Comparison of ENCODE assay signal across 11 mouse cellular contexts in the genomic region with DNA sequence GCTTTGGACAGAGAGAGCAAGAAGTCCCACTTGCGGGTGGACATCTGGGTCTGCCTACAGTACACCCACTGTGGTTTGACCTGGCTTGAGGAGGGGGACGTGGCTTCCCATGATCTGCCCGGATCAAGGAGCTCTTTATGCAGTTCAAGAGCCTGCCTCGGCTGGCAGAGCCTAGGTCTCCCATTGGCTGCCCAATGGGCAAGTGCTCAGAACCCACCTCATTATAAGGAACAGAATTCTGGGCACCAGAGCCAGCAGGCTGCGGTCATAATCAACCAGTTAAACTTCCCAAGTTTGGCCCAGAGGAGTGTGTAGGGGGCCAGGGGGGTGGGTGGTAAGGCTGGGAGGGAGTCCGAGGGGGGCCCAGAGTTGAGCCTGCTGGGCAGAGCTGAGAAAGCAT. TPM values are rescaled to one million over a fixed set of nuclear protein-coding genes. Genes with fewer than 3 reads are reported as not detected.
A peak's percentile ranks its signal among the peaks of the same experiment; 100 is the strongest.
DNase-seq lines count a peak whose midpoint lies in the region; ATAC-seq and TF ChIP-seq lines count a peak whose summit lies in the region.
"Had no signal": no experiment of that assay in that cellular context is flagged by ENCODE, and none has a peak within 500 bp of the region (broad histone marks: within the 10 kb centered on the region; RNA-seq: fewer than 3 reads in every experiment).

No protein-coding gene starts in this region.

- no peaks in the 10 kb centered on the region for H3K79me2 ChIP-seq in heart, adult 2 months (replicated peaks; ENCODE audit: control insufficient read depth, insufficient read depth, low read length)

- H3K36me3 ChIP-seq in heart, embryonic 10.5 days: 0 out of 2 replicates have a peak, but pooled peaks cover 3% of the 10 kb centered on the region
- no peaks in the 10 kb centered on the region for H3K36me3 ChIP-seq in heart, adult 2 months (ENCODE audit: control insufficient read depth, insufficient read depth, low read length)
- H3K36me3 ChIP-seq in megakaryocyte, embryonic 14.5 days (replicated peaks; ENCODE audit: low read length): peaks cover 94% of the 10 kb centered on the region
- no peaks in the 10 kb centered on the region for H3K36me3 ChIP-seq in midbrain, embryonic 15.5 days (replicated peaks)

- peak overlapping the region; percentile 84; the same call in 1 of the 2 replicates for H3K27ac ChIP-seq in heart, embryonic 10.5 days
- H3K27ac ChIP-seq in heart, adult 2 months: no peak overlapping the region
- no peak overlapping the region for H3K27ac ChIP-seq in midbrain, embryonic 15.5 days

- TF ChIP-seq CTCF in heart, adult 2 months (IDR thresholded peaks at IDR 0.05): no peak

- 66% methylated on average over 6 of the region's 6 CpGs for WGBS in heart, embryonic 10.5 days
- 80% methylated on average over 6 of the region's 6 CpGs for WGBS in heart, adult 2 months
- 59% methylated on average over 6 of the region's 6 CpGs for WGBS in midbrain, embryonic 15.5 days

- TF ChIP-seq POLR2A in heart, adult 2 months (IDR thresholded peaks at IDR 0.05; ENCODE audit: insufficient read depth, low read depth, low read length): no peak

- H3K4me2 ChIP-seq in midbrain, embryonic 15.5 days: no peak overlapping the region

- no peak for DNase-seq in heart, embryonic 10.5 days (ENCODE audit: low spot score)
- no peak for DNase-seq in heart, adult 2 months
- no peak for DNase-seq in embryo, embryonic 9.5 days (ENCODE audit: extremely low spot score)
- DNase-seq: cerebellum, adult 18-20 months; kidney, postnatal 36 days; lung, postnatal 10 days; thymus, postnatal 36 days had no signal

- no peak for TF ChIP-seq EP300 in heart, adult 2 months (IDR thresholded peaks at IDR 0.05; ENCODE audit: insufficient read depth, low read depth, low read length)

- H3K4me3 ChIP-seq in heart, embryonic 10.5 days: no peak overlapping the region
- H3K4me3 ChIP-seq in heart, adult 2 months: no peak overlapping the region
- H3K4me3 ChIP-seq in megakaryocyte, embryonic 14.5 days (replicated peaks): peak overlapping the region; percentile 89
- H3K4me3 ChIP-seq in midbrain, embryonic 15.5 days: no peak overlapping the region

- no peak for ATAC-seq in megakaryocyte, adult 5-6 weeks (ENCODE audit: poor library complexity, severe bottlenecking)
- peak; percentile 6 for ATAC-seq in granulocyte monocyte progenitor cell, adult 5-6 weeks (replicated peaks; ENCODE audit: poor library complexity, severe bottlenecking)
- ATAC-seq in midbrain, embryonic 15.5 days (replicated peaks): 0 out of 2 replicates have a peak, but pooled peaks have one; percentile 40

- no peaks in the 10 kb centered on the region for H3K9me3 ChIP-seq in heart, embryonic 10.5 days
- H3K9me3 ChIP-seq in megakaryocyte, embryonic 14.5 days: no peaks in the 10 kb centered on the region
- H3K9me3 ChIP-seq in midbrain, embryonic 15.5 days: no peaks in the 10 kb centered on the region

- intact Hi-C loops in heart, adult 2 months (cut with DNase I): no loop called here

- peaks cover 67% of the 10 kb centered on the region for H3K4me1 ChIP-seq in heart, embryonic 10.5 days
- H3K4me1 ChIP-seq in heart, adult 2 months (ENCODE audit: control insufficient read depth, insufficient read depth, low read length): peaks cover 23% of the 10 kb centered on the region
- peaks cover 100% of the 10 kb centered on the region for H3K4me1 ChIP-seq in megakaryocyte, embryonic 14.5 days
- peaks cover 36% of the 10 kb centered on the region for H3K4me1 ChIP-seq in midbrain, embryonic 15.5 days

- no peak overlapping the region for H3K9ac ChIP-seq in heart, adult 2 months (ENCODE audit: low read depth, low read length)
- no peak overlapping the region for H3K9ac ChIP-seq in midbrain, embryonic 15.5 days

- H3K27me3 ChIP-seq in heart, embryonic 10.5 days (ENCODE audit: insufficient read depth, poor library complexity, severe bottlenecking): no peaks in the 10 kb centered on the region
- H3K27me3 ChIP-seq in heart, adult 2 months (ENCODE audit: control insufficient read depth, insufficient read depth, low read length): no peaks in the 10 kb centered on the region
- no peaks in the 10 kb centered on the region for H3K27me3 ChIP-seq in megakaryocyte, embryonic 14.5 days (replicated peaks)
- H3K27me3 ChIP-seq in midbrain, embryonic 15.5 days (replicated peaks): no peaks in the 10 kb centered on the region

RNA-seq across cellular contexts. Expression of a gene that starts 9.0 kb away (rescaled TPM):
- 13.1 and 17.9 TPM in 2 replicates for polyA plus RNA-seq in heart, embryonic 10.5 days (2016; fragmentation: Nextera tagmentation; extraction: Ambion mirVana)
- 10 to 100 TPM; 15.6 to 22.4 TPM for total RNA-seq in heart, adult 2 months (2021)
- 16.1 and 22.5 TPM in 2 replicates for polyA plus RNA-seq in heart, adult 2 months (2012; rRNA removed)
- polyA plus RNA-seq in megakaryocyte, embryonic 14.5 days (2012; ENCODE audit: insufficient read depth, low replicate concordance): 11.2 and 43.4 TPM in 2 replicates
- 41.1 and 43.8 TPM in 2 replicates for total RNA-seq in megakaryocyte, adult 5-6 weeks (2015)
- 91.7 and 96.9 TPM in 2 replicates for total RNA-seq in megakaryocyte, adult 5-6 weeks (2017)
- total RNA-seq in granulocyte monocyte progenitor cell, adult 5-6 weeks (2014; fragmentation: Nextera tagmentation): 35.3 and 40.1 TPM in 2 replicates
- 24.1 and 36.6 TPM in 2 replicates for total RNA-seq in granulocyte monocyte progenitor cell, adult 5-6 weeks (2017)
- 20.1 and 20.3 TPM in 2 replicates for polyA plus RNA-seq in midbrain, embryonic 15.5 days (2015; fragmentation: Nextera tagmentation; extraction: Ambion mirVana)
